Mouse (Mus musculus) kidney, adult 9 months (tissue): ENCODE results near the gene Lor.

Experiments
- DNase-seq: peaks from one replicate; pipeline ENCODE4 v3.0.0; 2022

Gene Lor

GRCm38 (mm10) chr3:92083042-92083441 is at the start of gene Lor:
Gene Lor (minus strand): TSS chr3:92083142.
- no peak for DNase-seq

GRCm38 (mm10) chr3:92123847-92124246 is 40.9 kb upstream of the Lor start, which contains the start of gene Prr9:
Gene Prr9 (minus strand): TSS chr3:92123947.
- DNase-seq, result no peak

GRCm38 (mm10) chr3:92120902-92121301 is 38.0 kb upstream of the Lor start:
- DNase-seq, result no peak

GRCm38 (mm10) chr3:92117930-92118329 is 35.0 kb upstream of the Lor start:
- peak; percentile 37 for DNase-seq

GRCm38 (mm10) chr3:92111526-92111925 is 28.6 kb upstream of the Lor start:
- DNase-seq, result no peak

- DNase-seq, result no peak
Measured at GRCm38 (mm10) chr3:92110790-92111189, 27.8 kb upstream of the Lor start.

GRCm38 (mm10) chr3:92106582-92106981 is 23.6 kb upstream of the Lor start:
- peak; percentile 44 for DNase-seq

GRCm38 (mm10) chr3:92081285-92081931 is 1.5 kb downstream of the Lor start:
- no peak for DNase-seq

GRCm38 (mm10) chr3:92080462-92081284 is 2.3 kb downstream of the Lor start:
- DNase-seq, result peak; percentile 65

GRCm38 (mm10) chr3:92050382-92051054 is 32.4 kb downstream of the Lor start:
- peak; percentile 50 for DNase-seq

- DNase-seq, result no peak
Measured at GRCm38 (mm10) chr3:92033892-92034291, 49.0 kb downstream of the Lor start.

- DNase-seq, result no peak
Measured at GRCm38 (mm10) chr3:92033203-92033602, 49.7 kb downstream of the Lor start.
